Comparison of ENCODE assay signal across 16 mouse cellular contexts in genomic region chr6:99319415-99320405, GRCm38 (mm10).
DNase-seq lines count a peak whose midpoint lies in the region; ATAC-seq and TF ChIP-seq lines count a peak whose summit lies in the region.
"Had no signal": no experiment of that assay in that cellular context is flagged by ENCODE, and none has a peak within 500 bp of the region (broad histone marks: within the 10 kb centered on the region; RNA-seq: fewer than 3 reads in every experiment).

No protein-coding gene starts in this region.

- 50% methylated on average over 19 of the region's 19 CpGs for WGBS in hindbrain, embryonic 12.5 days
- 45% methylated on average over 19 of the region's 19 CpGs for WGBS in hindbrain, embryonic 14.5 days
- WGBS in neural tube, embryonic 11.5 days, result 61% methylated on average over 19 of the region's 19 CpGs
- WGBS in neural tube, embryonic 15.5 days, result 62% methylated on average over 19 of the region's 19 CpGs
- WGBS in stomach, postnatal 0 days, result 71% methylated on average over 19 of the region's 19 CpGs

- peaks cover 13% of the 10 kb centered on the region for H3K4me1 ChIP-seq in hindbrain, embryonic 12.5 days
- no peaks in the 10 kb centered on the region; the same call in 1 of the 2 replicates for H3K4me1 ChIP-seq in hindbrain, embryonic 14.5 days (replicated peaks; ENCODE audit: control insufficient read depth, insufficient read depth, low read length)
- H3K4me1 ChIP-seq in neural tube, embryonic 11.5 days (ENCODE audit: control insufficient read depth, insufficient read depth, low read length), result peaks cover 15% of the 10 kb centered on the region
- H3K4me1 ChIP-seq in neural tube, embryonic 15.5 days, result peaks cover 9% of the 10 kb centered on the region
- no peaks in the 10 kb centered on the region for H3K4me1 ChIP-seq in stomach, postnatal 0 days (replicated peaks; ENCODE audit: control insufficient read depth, insufficient read depth)
- H3K4me1 ChIP-seq: embryonic facial prominence, embryonic 13.5 days had no signal

- peak; percentile 19; the same call in 1 of the 2 replicates for TF ChIP-seq CTCF in stomach, postnatal 0 days (IDR thresholded peaks at IDR 0.05; ENCODE audit: low read depth)

- H3K36me3 ChIP-seq in hindbrain, embryonic 12.5 days, result no peaks in the 10 kb centered on the region
- H3K36me3 ChIP-seq in hindbrain, embryonic 14.5 days (replicated peaks; ENCODE audit: control insufficient read depth, insufficient read depth), result no peaks in the 10 kb centered on the region
- no peaks in the 10 kb centered on the region for H3K36me3 ChIP-seq in neural tube, embryonic 11.5 days (ENCODE audit: control insufficient read depth, insufficient read depth, low read length)
- H3K36me3 ChIP-seq in neural tube, embryonic 15.5 days, result no peaks in the 10 kb centered on the region
- H3K36me3 ChIP-seq in stomach, postnatal 0 days (ENCODE audit: control insufficient read depth, insufficient read depth, low read length), result no peaks in the 10 kb centered on the region
- H3K36me3 ChIP-seq: embryonic facial prominence, embryonic 13.5 days; heart, embryonic 13.5 days had no signal

- H3K9me3 ChIP-seq in hindbrain, embryonic 12.5 days (replicated peaks), result no peaks in the 10 kb centered on the region
- H3K9me3 ChIP-seq in hindbrain, embryonic 14.5 days (ENCODE audit: control insufficient read depth, low read length), result no peaks in the 10 kb centered on the region
- H3K9me3 ChIP-seq in neural tube, embryonic 11.5 days (ENCODE audit: control insufficient read depth, low read length), result no peaks in the 10 kb centered on the region
- H3K9me3 ChIP-seq in neural tube, embryonic 15.5 days (replicated peaks), result no peaks in the 10 kb centered on the region
- no peaks in the 10 kb centered on the region for H3K9me3 ChIP-seq in stomach, postnatal 0 days (ENCODE audit: control insufficient read depth, low read length)
- H3K9me3 ChIP-seq: embryonic facial prominence, embryonic 13.5 days; heart, embryonic 13.5 days had no signal

- H3K9ac ChIP-seq in hindbrain, embryonic 12.5 days, result no peak overlapping the region
- no peak overlapping the region for H3K9ac ChIP-seq in hindbrain, embryonic 14.5 days
- H3K9ac ChIP-seq in neural tube, embryonic 11.5 days (ENCODE audit: low read length), result no peak overlapping the region
- no peak overlapping the region for H3K9ac ChIP-seq in neural tube, embryonic 15.5 days (replicated peaks)
- no peak overlapping the region for H3K9ac ChIP-seq in stomach, postnatal 0 days (ENCODE audit: low read length)
- H3K9ac ChIP-seq: embryonic facial prominence, embryonic 13.5 days; heart, embryonic 13.5 days; lung, embryonic 14.5 days had no signal

- no peak for TF ChIP-seq EP300 in stomach, postnatal 0 days (optimal IDR thresholded peaks at IDR 0.05)

- H3K4me3 ChIP-seq in hindbrain, embryonic 12.5 days, result no peak overlapping the region
- no peak overlapping the region for H3K4me3 ChIP-seq in hindbrain, embryonic 14.5 days (replicated peaks; ENCODE audit: low read length)
- no peak overlapping the region for H3K4me3 ChIP-seq in neural tube, embryonic 11.5 days (ENCODE audit: low read depth, low read length)
- H3K4me3 ChIP-seq in neural tube, embryonic 15.5 days (replicated peaks), result no peak overlapping the region
- no peak overlapping the region for H3K4me3 ChIP-seq in stomach, postnatal 0 days (ENCODE audit: low read depth, low read length)
- H3K4me3 ChIP-seq: embryonic facial prominence, embryonic 13.5 days; heart, embryonic 13.5 days had no signal

- 0 out of 2 replicates have a peak overlapping the region, but pooled peaks have one; percentile 4 for H3K27ac ChIP-seq in hindbrain, embryonic 12.5 days
- H3K27ac ChIP-seq in hindbrain, embryonic 14.5 days, result no peak overlapping the region
- no peak overlapping the region for H3K27ac ChIP-seq in neural tube, embryonic 11.5 days (ENCODE audit: low read depth, low read length)
- no peak overlapping the region for H3K27ac ChIP-seq in neural tube, embryonic 15.5 days (replicated peaks)
- no peak overlapping the region for H3K27ac ChIP-seq in stomach, postnatal 0 days (replicated peaks)
- H3K27ac ChIP-seq: embryonic facial prominence, embryonic 13.5 days; heart, embryonic 13.5 days had no signal

- H3K27me3 ChIP-seq in hindbrain, embryonic 12.5 days, result no peaks in the 10 kb centered on the region
- H3K27me3 ChIP-seq in hindbrain, embryonic 14.5 days (ENCODE audit: control insufficient read depth, insufficient read depth, low read length), result no peaks in the 10 kb centered on the region
- no peaks in the 10 kb centered on the region for H3K27me3 ChIP-seq in neural tube, embryonic 11.5 days (ENCODE audit: control insufficient read depth, insufficient read depth, low read length)
- no peaks in the 10 kb centered on the region for H3K27me3 ChIP-seq in neural tube, embryonic 15.5 days (replicated peaks)
- H3K27me3 ChIP-seq in stomach, postnatal 0 days (ENCODE audit: control insufficient read depth, insufficient read depth, low read length), result no peaks in the 10 kb centered on the region
- H3K27me3 ChIP-seq: heart, embryonic 13.5 days had no signal

- 0 out of 2 replicates have a peak, but pooled peaks have one; percentile 26 for ATAC-seq in hindbrain, embryonic 12.5 days (ENCODE audit: low FRiP score)
- ATAC-seq in hindbrain, embryonic 14.5 days (ENCODE audit: low FRiP score), result no peak
- 0 out of 2 replicates have a peak, but pooled peaks have one; percentile 6 for ATAC-seq in neural tube, embryonic 11.5 days (ENCODE audit: insufficient read depth, low FRiP score, low TSS enrichment)
- no peak for ATAC-seq in neural tube, embryonic 15.5 days (ENCODE audit: low FRiP score)
- ATAC-seq in stomach, postnatal 0 days (ENCODE audit: low FRiP score, low TSS enrichment), result no peak

- peak; percentile 14 to 15 for DNase-seq in cerebellum, postnatal 10 days
- DNase-seq in cerebellum, adult 8-10 months, result no peak
- DNase-seq in hindbrain, embryonic 14.5 days (ENCODE audit: low spot score), result no peak
- no peak for DNase-seq in neural tube, embryonic 11.5 days (ENCODE audit: low spot score)
- DNase-seq in stomach, postnatal 0 days (ENCODE audit: low spot score), result no peak
- DNase-seq in right cerebral cortex, postnatal 36 days (ENCODE audit: low spot score in 2 of 2), result no peak
- DNase-seq: adrenal gland, postnatal 36 days; cerebellum, adult 18-20 months; kidney, adult 18-20 months; layer of hippocampus, adult 9-11 months; left cerebral cortex, postnatal 4 days; lung, embryonic 14.5 days had no signal

- H3K4me2 ChIP-seq in hindbrain, embryonic 12.5 days (replicated peaks), result 0 out of 2 replicates have a peak overlapping the region, but pooled peaks have one; percentile 8
- no peak overlapping the region for H3K4me2 ChIP-seq in hindbrain, embryonic 14.5 days (replicated peaks)
- no peak overlapping the region for H3K4me2 ChIP-seq in neural tube, embryonic 11.5 days (ENCODE audit: low read depth)
- H3K4me2 ChIP-seq in neural tube, embryonic 15.5 days, result no peak overlapping the region
- H3K4me2 ChIP-seq in stomach, postnatal 0 days (replicated peaks; ENCODE audit: low read depth), result no peak overlapping the region
- H3K4me2 ChIP-seq: embryonic facial prominence, embryonic 13.5 days; heart, embryonic 13.5 days; lung, embryonic 14.5 days had no signal

Comparison
In these comparisons a context has a peak if more than half of its experiments do, and no peak if none do; other contexts are left out.
1. DNase-seq: peak in cerebellum, postnatal 10 days (2 of 2); none in cerebellum, adult 8-10 months (single experiment), hindbrain, embryonic 14.5 days (single experiment), neural tube, embryonic 11.5 days (single experiment), stomach, postnatal 0 days (single experiment) and right cerebral cortex, postnatal 36 days (0 of 2).
2. ATAC-seq: peak in hindbrain, embryonic 12.5 days (single experiment) and neural tube, embryonic 11.5 days (single experiment); none in hindbrain, embryonic 14.5 days (single experiment), neural tube, embryonic 15.5 days (single experiment) and stomach, postnatal 0 days (single experiment).